Mouse (Mus musculus) lung, embryonic 16.5 days (tissue): ENCODE results near the gene Tas2r135. TPM values are rescaled to one million over a fixed set of nuclear protein-coding genes. Genes with fewer than 3 reads are reported as not detected.

Experiments used
- ATAC-seq: fragments of 200-750 bp; cut with Nextera tagmentation; 2 replicates; pipeline ENCODE4 v1.8.0; 2017; ENCODE audit warnings: low read depth, mild to moderate bottlenecking, moderate library complexity
- H3K27ac ChIP-seq: fragments of 300-500 bp; sonication (generic); 2 replicates; pipeline ENCODE4 v1.5.1; 2014; ENCODE audit warnings: mild to moderate bottlenecking, control low read depth, low read length
- H3K27me3 ChIP-seq: fragments of 300-500 bp; sonication (generic); 2 replicates; pipeline ENCODE4 v1.6.1; 2014; ENCODE audit warnings: low read depth, low read length, mixed read lengths; ENCODE audit not compliant: control insufficient read depth, insufficient read depth
- H3K36me3 ChIP-seq: fragments of 300-500 bp; sonication (generic); 2 replicates; pipeline ENCODE4 v1.6.1; 2014; ENCODE audit warnings: low read length; ENCODE audit not compliant: control insufficient read depth, insufficient read depth
- H3K4me1 ChIP-seq: fragments of 300-500 bp; sonication (generic); replicated peaks from 2 replicates; pipeline ENCODE4 v1.6.1; 2014; ENCODE audit warnings: low read length, mixed read lengths; ENCODE audit not compliant: control insufficient read depth, insufficient read depth
- H3K4me2 ChIP-seq: fragments of 300-500 bp; sonication (generic); 2 replicates; pipeline ENCODE4 v1.6.1; 2014; ENCODE audit warnings: low read depth, low read length, control low read depth
- H3K4me3 ChIP-seq: fragments of 300-500 bp; sonication (generic); 2 replicates; pipeline ENCODE4 v1.5.1; 2014; ENCODE audit warnings: mild to moderate bottlenecking, low read length, control low read depth
- H3K9ac ChIP-seq: fragments of 300-500 bp; sonication (generic); 2 replicates; pipeline ENCODE4 v1.6.1; 2014; ENCODE audit warnings: low read length, control low read depth
- H3K9me3 ChIP-seq: fragments of 300-500 bp; sonication (generic); 2 replicates; pipeline ENCODE4 v1.6.1; 2016; ENCODE audit warnings: low read length; ENCODE audit not compliant: control insufficient read depth
- WGBS: fragments of 180-500 bp; shearing (Covaris S2); extraction: QIAGEN DNeasy Blood & Tissue Kit; methylation state at CpG from one replicate; pipeline ENCODE4 v1.1.7; 2014; 5-methylcytosine and 5-hydroxymethylcytosine counted together
- polyA plus RNA-seq: library from polyadenylated mRNA; unstranded; fragments of >200 nt; fragmentation: Nextera tagmentation; extraction: Ambion mirVana; gene quantifications from 2 replicates; pipeline ENCODE4 v1.2.1, GENCODE M21; 2015

Tas2r135 gene
- polyA plus RNA-seq, 1 experiment from 2014 or later, result not detected

DNA sequence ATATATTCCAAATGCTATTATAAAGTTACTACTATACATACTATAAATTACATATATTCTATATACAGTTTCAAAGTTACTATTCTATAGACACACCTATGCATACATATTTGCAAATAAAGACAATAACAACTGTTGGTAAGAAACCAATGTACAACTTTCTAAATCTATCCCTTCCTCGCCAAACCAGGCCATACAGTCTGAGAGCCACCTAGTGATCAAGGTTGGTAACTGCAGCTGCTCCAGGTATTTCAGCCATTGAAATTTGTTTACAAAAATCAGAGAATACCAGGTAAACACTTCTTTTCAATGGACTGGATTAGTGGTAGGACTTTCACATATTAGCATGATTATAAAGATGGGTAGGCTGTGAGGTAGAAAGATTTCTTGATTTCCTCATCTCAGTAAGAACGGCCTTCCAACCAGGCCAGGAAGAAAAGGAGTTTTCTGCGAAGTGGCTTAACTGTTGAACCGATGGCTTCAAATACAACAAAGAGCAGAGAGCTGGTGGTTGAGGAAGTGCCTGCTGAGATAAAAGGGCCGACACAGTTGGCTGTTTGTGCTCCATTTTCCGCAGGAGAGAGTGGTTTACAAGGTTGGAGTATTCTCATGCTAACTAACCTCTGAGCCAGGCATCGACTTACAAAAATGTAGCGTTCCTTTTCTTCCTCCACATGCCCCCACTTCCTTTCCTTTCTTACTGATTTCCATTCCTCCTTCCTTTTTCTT, 24.7 kb upstream of the Tas2r135 start:
- H3K9me3 ChIP-seq, result no peaks in the 10 kb centered on the region
- ATAC-seq, result no peak
- no peak overlapping the region for H3K4me2 ChIP-seq
- peaks cover 22% of the 10 kb centered on the region for H3K4me1 ChIP-seq
- H3K27ac ChIP-seq, result peak overlapping the region; percentile 20; the same call in 1 of the 2 replicates
- H3K27me3 ChIP-seq, result no peaks in the 10 kb centered on the region
- H3K9ac ChIP-seq, result no peak overlapping the region
- WGBS, result 28% methylated on average over 8 of the region's 8 CpGs
- no peak overlapping the region for H3K4me3 ChIP-seq
- no peaks in the 10 kb centered on the region for H3K36me3 ChIP-seq

- peak overlapping the region; percentile 76 for H3K27ac ChIP-seq
- 47% methylated on average over 2 of the region's 2 CpGs for WGBS
- no peak overlapping the region for H3K4me2 ChIP-seq
- H3K36me3 ChIP-seq, result no peaks in the 10 kb centered on the region
- ATAC-seq, result no peak
- no peak overlapping the region for H3K9ac ChIP-seq
- H3K9me3 ChIP-seq, result no peaks in the 10 kb centered on the region
- H3K4me3 ChIP-seq, result no peak overlapping the region
- H3K4me1 ChIP-seq, result peaks cover 18% of the 10 kb centered on the region
- H3K27me3 ChIP-seq, result no peaks in the 10 kb centered on the region
These were observed 24.0 kb upstream of the Tas2r135 start for GRCm38 (mm10) chr6:42381221-42381620.

- no peaks in the 10 kb centered on the region for H3K27me3 ChIP-seq
- 26% methylated on average over 9 of the region's 9 CpGs for WGBS
- no peaks in the 10 kb centered on the region for H3K36me3 ChIP-seq
- H3K27ac ChIP-seq, result peak overlapping the region; percentile 76
- ATAC-seq, result peak; percentile 75
- peaks cover 13% of the 10 kb centered on the region for H3K4me1 ChIP-seq
- no peak overlapping the region for H3K4me2 ChIP-seq
- no peaks in the 10 kb centered on the region for H3K9me3 ChIP-seq
- H3K4me3 ChIP-seq, result no peak overlapping the region
- H3K9ac ChIP-seq, result peak overlapping the region; percentile 33; the same call in 1 of the 2 replicates
These were observed 23.3 kb upstream of the Tas2r135 start for GRCm38 (mm10) chr6:42381916-42382381.

DNA sequence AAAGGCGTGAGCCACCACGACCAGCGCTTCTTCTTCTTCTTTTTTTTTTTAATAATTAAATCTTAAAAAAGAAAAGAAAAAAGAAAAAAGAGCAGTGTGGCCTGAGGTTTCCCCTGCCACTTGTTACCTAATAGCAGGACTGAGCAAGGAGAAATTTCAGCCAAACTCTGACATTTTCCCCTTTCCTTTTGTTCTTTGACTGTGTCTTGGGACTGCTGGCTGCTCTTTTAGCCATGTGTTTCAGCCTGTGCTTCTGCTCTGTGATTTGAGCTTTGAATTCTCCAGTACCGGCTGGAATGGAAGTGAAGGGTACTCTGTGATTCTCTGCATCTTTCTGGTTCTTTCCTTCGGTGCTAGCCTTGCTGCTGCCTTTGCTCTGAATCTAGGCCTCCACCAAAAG, 21.9 kb upstream of the Tas2r135 start:
- no peak overlapping the region for H3K9ac ChIP-seq
- WGBS, result 87% methylated on average over 5 of the region's 5 CpGs
- no peaks in the 10 kb centered on the region for H3K36me3 ChIP-seq
- no peaks in the 10 kb centered on the region for H3K9me3 ChIP-seq
- ATAC-seq, result no peak
- no peak overlapping the region for H3K27ac ChIP-seq
- H3K4me3 ChIP-seq, result no peak overlapping the region
- H3K4me2 ChIP-seq, result no peak overlapping the region
- H3K4me1 ChIP-seq, result peaks cover 13% of the 10 kb centered on the region
- H3K27me3 ChIP-seq, result no peaks in the 10 kb centered on the region

DNA sequence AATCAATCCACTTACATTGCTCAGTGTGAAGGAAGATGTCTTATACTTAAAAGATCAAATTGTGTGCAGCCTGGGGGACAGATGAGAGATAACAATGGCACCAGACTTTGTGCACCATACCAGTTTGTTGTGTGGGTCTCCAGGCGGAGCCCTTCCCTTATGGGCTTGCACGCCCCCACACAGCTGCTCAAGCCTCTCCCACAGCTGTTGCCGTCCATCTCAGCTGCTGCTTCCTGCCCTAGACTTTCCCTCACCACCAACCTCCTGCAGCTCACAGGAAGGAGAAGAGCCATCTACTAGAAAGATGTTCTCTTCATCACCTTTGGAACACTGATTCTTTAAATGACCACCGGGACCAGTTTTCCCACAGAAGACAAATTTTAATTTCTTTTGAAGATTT, 19.6 kb upstream of the Tas2r135 start:
- 67% methylated on average over 4 of the region's 4 CpGs for WGBS
- no peak overlapping the region for H3K4me3 ChIP-seq
- no peaks in the 10 kb centered on the region for H3K9me3 ChIP-seq
- ATAC-seq, result no peak
- H3K27ac ChIP-seq, result no peak overlapping the region
- H3K9ac ChIP-seq, result no peak overlapping the region
- H3K36me3 ChIP-seq, result no peaks in the 10 kb centered on the region
- H3K4me1 ChIP-seq, result peaks cover 13% of the 10 kb centered on the region
- H3K27me3 ChIP-seq, result no peaks in the 10 kb centered on the region
- H3K4me2 ChIP-seq, result no peak overlapping the region

DNA sequence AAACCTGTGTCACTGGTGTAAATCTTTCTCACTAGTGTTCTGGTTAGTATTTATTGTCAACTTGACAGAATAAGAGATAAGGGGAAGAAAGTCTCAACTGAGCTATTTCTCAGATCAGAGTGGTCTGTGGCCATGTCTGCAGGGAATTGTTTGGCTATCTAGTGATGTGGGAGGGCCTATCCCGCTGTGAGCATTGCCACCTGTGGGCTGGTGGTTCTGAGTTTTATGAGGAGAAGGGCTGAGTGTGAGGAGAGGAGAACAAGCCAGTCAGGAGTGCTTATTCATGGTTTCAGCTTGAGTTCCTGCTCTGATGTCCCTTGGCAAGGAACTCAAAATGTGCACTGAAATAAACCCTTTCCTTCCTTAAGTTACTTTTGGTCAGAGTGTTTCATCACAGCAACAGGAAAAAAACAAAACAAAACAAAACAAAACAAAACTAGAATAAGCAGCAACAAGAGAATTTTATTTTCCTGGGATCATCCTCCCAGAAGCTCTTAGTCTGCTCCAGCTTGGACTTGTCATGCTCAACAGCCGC, 13.4 kb upstream of the Tas2r135 start:
- Histone ChIP-seq H3K4me2 (no peak overlapping the region), H3K36me3 (no peaks in the 10 kb centered on the region), H3K9ac (no peak overlapping the region), H3K4me1 (peaks cover 7% of the 10 kb centered on the region; the same call in 1 of the 2 replicates), H3K9me3 (no peaks in the 10 kb centered on the region), H3K27ac (peak overlapping the region; percentile 61), H3K27me3 (no peaks in the 10 kb centered on the region), H3K4me3 (no peak overlapping the region)
- WGBS, result 18% methylated on average over 2 of the region's 2 CpGs
- peak; percentile 53 for ATAC-seq

DNA sequence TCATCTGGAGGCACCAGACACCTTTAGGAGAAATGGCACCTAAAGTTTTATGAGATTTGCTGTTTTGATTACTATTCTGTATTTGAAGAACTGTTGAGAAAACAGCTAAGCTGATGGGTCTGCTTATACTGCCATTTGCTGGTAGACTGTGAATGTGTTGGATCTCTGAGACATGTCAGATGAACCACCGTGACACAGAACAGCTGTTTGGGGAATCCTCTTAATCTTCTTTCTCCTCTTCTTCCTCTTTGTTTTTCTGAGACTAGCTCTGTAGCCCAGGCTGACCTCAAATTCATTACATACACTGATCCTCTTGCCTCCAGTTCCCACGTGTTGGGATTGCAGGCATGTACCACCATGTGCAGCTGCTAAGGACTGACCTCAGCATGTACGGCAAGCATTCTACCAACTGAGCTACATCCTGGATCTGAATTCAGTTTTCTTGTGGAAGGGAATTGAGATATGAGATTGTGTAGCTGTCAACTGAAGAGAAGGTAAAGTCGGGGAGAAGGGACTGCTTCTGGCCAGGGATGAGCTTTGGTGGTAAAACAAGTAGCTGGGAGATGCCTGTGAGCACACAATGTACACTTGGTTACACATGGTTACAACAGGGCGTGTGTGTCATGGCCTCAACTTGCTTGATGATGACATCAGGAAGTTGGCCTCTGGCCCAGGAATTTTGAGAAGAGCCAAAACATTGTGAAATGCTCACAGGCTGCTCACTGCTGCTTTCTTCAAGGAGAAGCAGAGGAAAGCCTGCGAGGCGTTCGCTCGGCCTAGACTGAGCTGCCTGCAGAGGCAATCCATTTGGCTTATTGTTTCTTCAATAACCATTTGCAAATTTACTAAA, 9.0 kb upstream of the Tas2r135 start:
- H3K9ac ChIP-seq, result no peak overlapping the region
- H3K27me3 ChIP-seq, result no peaks in the 10 kb centered on the region
- H3K4me2 ChIP-seq, result no peak overlapping the region
- no peaks in the 10 kb centered on the region for H3K36me3 ChIP-seq
- WGBS, result 25% methylated on average over 9 of the region's 9 CpGs
- H3K4me1 ChIP-seq, result peaks cover 13% of the 10 kb centered on the region; the same call in 1 of the 2 replicates
- peak overlapping the region; percentile 93 for H3K27ac ChIP-seq
- peak; percentile 94 for ATAC-seq
- H3K9me3 ChIP-seq, result no peaks in the 10 kb centered on the region
- no peak overlapping the region for H3K4me3 ChIP-seq

DNA sequence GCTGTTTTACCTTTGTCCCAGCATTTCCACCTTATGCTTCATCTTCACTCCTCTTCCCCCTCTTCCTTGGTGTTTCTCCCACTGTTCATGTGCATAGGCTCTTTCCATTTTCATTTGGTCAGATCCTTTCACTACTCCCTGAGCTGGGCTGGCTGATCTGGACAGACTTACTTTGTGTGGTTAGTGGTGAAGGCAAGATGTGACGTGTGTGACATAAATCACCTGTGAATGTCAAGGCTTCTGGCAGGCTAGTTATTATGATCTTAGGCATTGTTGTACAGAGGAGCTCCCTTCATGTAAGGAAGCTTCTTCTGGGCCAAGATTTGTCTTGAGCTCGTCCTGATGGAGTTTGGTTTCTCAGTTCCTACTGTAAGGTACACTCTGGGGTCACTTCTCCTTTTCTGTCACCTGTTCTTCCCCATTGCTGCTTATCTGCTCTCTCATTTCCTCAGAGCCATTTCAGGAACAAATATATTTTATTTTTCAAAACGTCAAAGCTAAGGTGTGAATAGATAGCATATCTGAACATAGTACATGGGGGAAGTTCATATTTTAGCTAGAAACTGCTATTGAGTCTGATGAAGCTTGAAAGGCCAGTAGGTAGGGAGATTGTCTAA, 8.1 kb upstream of the Tas2r135 start:
- peak; percentile 24; the same call in 1 of the 2 replicates for ATAC-seq
- WGBS, result 49% methylated on average over 3 of the region's 3 CpGs

More for the DNA sequence above, 8.1 kb upstream of the Tas2r135 start:
- Histone ChIP-seq H3K27me3 (no peaks in the 10 kb centered on the region), H3K27ac (peak overlapping the region; percentile 55), H3K9me3 (no peaks in the 10 kb centered on the region), H3K9ac (no peak overlapping the region), H3K4me2 (no peak overlapping the region), H3K36me3 (no peaks in the 10 kb centered on the region), H3K4me1 (peaks cover 11% of the 10 kb centered on the region; the same call in 1 of the 2 replicates), H3K4me3 (no peak overlapping the region)
